13 mouse cellular contexts compared by ENCODE assay signal in the genomic region with DNA sequence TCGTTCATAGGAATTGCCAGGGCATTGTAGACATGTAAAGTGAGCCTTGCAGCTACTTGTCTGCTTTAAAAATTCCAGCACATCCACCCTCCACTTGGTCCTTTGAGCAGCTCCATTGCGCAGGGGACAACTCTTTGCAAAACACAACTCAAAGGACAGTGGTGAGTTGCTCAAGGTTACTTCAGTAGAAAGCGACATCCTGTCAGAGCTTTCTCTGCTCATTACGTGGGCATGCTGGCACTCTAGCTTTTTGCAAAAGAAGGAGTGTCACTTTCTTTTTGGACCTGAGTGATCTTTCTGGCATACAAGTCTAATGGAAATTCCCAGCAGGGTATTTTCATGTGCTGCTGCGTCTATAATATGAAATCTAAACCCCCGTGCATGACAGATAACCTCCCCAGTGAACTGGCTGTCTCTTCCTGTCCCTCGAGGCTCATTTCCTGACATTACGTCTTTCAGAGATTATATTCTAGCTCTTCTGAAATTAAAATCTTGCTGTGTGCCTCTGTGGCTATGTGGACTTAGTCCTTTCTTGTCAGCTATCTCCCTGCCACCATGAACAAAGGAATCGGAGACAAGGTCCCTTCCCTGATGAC.
DNase-seq lines count a peak whose midpoint lies in the region; ATAC-seq lines count a peak whose summit lies in the region.
"Had no signal": no experiment of that assay in that cellular context is flagged by ENCODE, and none has a peak within 500 bp of the region (broad histone marks: within the 10 kb centered on the region; RNA-seq: fewer than 3 reads in every experiment).

No protein-coding gene starts in this region.

- H3K9me3 ChIP-seq in forebrain, embryonic 14.5 days (replicated peaks; ENCODE audit: control insufficient read depth, low read length) = no peaks in the 10 kb centered on the region
- H3K9me3 ChIP-seq in forebrain, embryonic 15.5 days = no peaks in the 10 kb centered on the region
- H3K9me3 ChIP-seq in midbrain, embryonic 14.5 days (ENCODE audit: control insufficient read depth, low read length) = no peaks in the 10 kb centered on the region
- H3K9me3 ChIP-seq in midbrain, embryonic 10.5 days (replicated peaks) = no peaks in the 10 kb centered on the region
- H3K9me3 ChIP-seq in hindbrain, embryonic 14.5 days (ENCODE audit: control insufficient read depth, low read length) = no peaks in the 10 kb centered on the region
- no peaks in the 10 kb centered on the region for H3K9me3 ChIP-seq in intestine, embryonic 15.5 days
- H3K9me3 ChIP-seq: embryonic facial prominence, embryonic 12.5 days; limb, embryonic 13.5 days; stomach, embryonic 15.5 days had no signal

- no peaks in the 10 kb centered on the region for H3K27me3 ChIP-seq in forebrain, embryonic 14.5 days (replicated peaks; ENCODE audit: control insufficient read depth, insufficient read depth, low read length)
- H3K27me3 ChIP-seq in forebrain, embryonic 15.5 days = no peaks in the 10 kb centered on the region
- no peaks in the 10 kb centered on the region for H3K27me3 ChIP-seq in midbrain, embryonic 14.5 days (ENCODE audit: control insufficient read depth, insufficient read depth, low read length)
- H3K27me3 ChIP-seq in midbrain, embryonic 10.5 days (ENCODE audit: low read depth, poor library complexity, severe bottlenecking) = no peaks in the 10 kb centered on the region
- no peaks in the 10 kb centered on the region for H3K27me3 ChIP-seq in hindbrain, embryonic 14.5 days (ENCODE audit: control insufficient read depth, insufficient read depth, low read length)
- no peaks in the 10 kb centered on the region for H3K27me3 ChIP-seq in intestine, embryonic 15.5 days (replicated peaks)
- H3K27me3 ChIP-seq: embryonic facial prominence, embryonic 12.5 days; limb, embryonic 13.5 days; stomach, embryonic 15.5 days had no signal

- no peaks in the 10 kb centered on the region for H3K36me3 ChIP-seq in forebrain, embryonic 14.5 days (ENCODE audit: control insufficient read depth, insufficient read depth, low read length)
- no peaks in the 10 kb centered on the region for H3K36me3 ChIP-seq in forebrain, embryonic 15.5 days
- no peaks in the 10 kb centered on the region for H3K36me3 ChIP-seq in midbrain, embryonic 14.5 days (ENCODE audit: control insufficient read depth, insufficient read depth, low read length)
- no peaks in the 10 kb centered on the region for H3K36me3 ChIP-seq in midbrain, embryonic 10.5 days
- H3K36me3 ChIP-seq in hindbrain, embryonic 14.5 days (replicated peaks; ENCODE audit: control insufficient read depth, insufficient read depth) = peaks cover 1% of the 10 kb centered on the region; the same call in 1 of the 2 replicates
- no peaks in the 10 kb centered on the region for H3K36me3 ChIP-seq in intestine, embryonic 15.5 days
- H3K36me3 ChIP-seq: embryonic facial prominence, embryonic 12.5 days; stomach, embryonic 15.5 days had no signal

- no peak overlapping the region for H3K27ac ChIP-seq in forebrain, embryonic 14.5 days (ENCODE audit: low read depth, low read length)
- H3K27ac ChIP-seq in forebrain, embryonic 15.5 days (replicated peaks) = no peak overlapping the region
- H3K27ac ChIP-seq in midbrain, embryonic 14.5 days (replicated peaks; ENCODE audit: low read depth, low read length) = no peak overlapping the region
- no peak overlapping the region for H3K27ac ChIP-seq in midbrain, embryonic 10.5 days (replicated peaks)
- no peak overlapping the region for H3K27ac ChIP-seq in hindbrain, embryonic 14.5 days
- no peak overlapping the region for H3K27ac ChIP-seq in intestine, embryonic 15.5 days
- H3K27ac ChIP-seq: embryonic facial prominence, embryonic 12.5 days; stomach, embryonic 15.5 days had no signal

- H3K4me2 ChIP-seq in forebrain, embryonic 14.5 days (ENCODE audit: low read length) = no peak overlapping the region
- no peak overlapping the region for H3K4me2 ChIP-seq in forebrain, embryonic 15.5 days (replicated peaks)
- no peak overlapping the region for H3K4me2 ChIP-seq in midbrain, embryonic 14.5 days (ENCODE audit: low read length)
- no peak overlapping the region for H3K4me2 ChIP-seq in hindbrain, embryonic 14.5 days (replicated peaks)
- H3K4me2 ChIP-seq in intestine, embryonic 15.5 days (replicated peaks) = no peak overlapping the region
- H3K4me2 ChIP-seq: embryonic facial prominence, embryonic 12.5 days; limb, embryonic 13.5 days; stomach, embryonic 15.5 days had no signal

- ATAC-seq in forebrain, embryonic 14.5 days = no peak
- no peak for ATAC-seq in forebrain, embryonic 15.5 days (replicated peaks)
- ATAC-seq in midbrain, embryonic 14.5 days (ENCODE audit: low FRiP score, low TSS enrichment) = 0 out of 2 replicates have a peak, but pooled peaks have one; percentile 8
- 0 out of 2 replicates have a peak, but pooled peaks have one; percentile 22 for ATAC-seq in hindbrain, embryonic 14.5 days (ENCODE audit: low FRiP score)
- no peak for ATAC-seq in intestine, embryonic 15.5 days

- DNase-seq in forebrain, embryonic 14.5 days (ENCODE audit: low spot score) = peak; percentile 5
- peak; percentile 38 for DNase-seq in midbrain, embryonic 14.5 days
- no peak for DNase-seq in midbrain, embryonic 10.5 days (ENCODE audit: low spot score)
- DNase-seq in hindbrain, embryonic 14.5 days (ENCODE audit: low spot score) = no peak
- no peak for DNase-seq in cerebellum, adult 9-10 months
- DNase-seq: cerebellum, postnatal 14 days; gastrocnemius, postnatal 14 days; kidney, adult 2 months had no signal

- no peaks in the 10 kb centered on the region for H3K4me1 ChIP-seq in forebrain, embryonic 14.5 days (ENCODE audit: control insufficient read depth, insufficient read depth, low read length)
- no peaks in the 10 kb centered on the region for H3K4me1 ChIP-seq in forebrain, embryonic 15.5 days
- no peaks in the 10 kb centered on the region for H3K4me1 ChIP-seq in midbrain, embryonic 14.5 days (ENCODE audit: control insufficient read depth, insufficient read depth, low read length)
- peaks cover 13% of the 10 kb centered on the region for H3K4me1 ChIP-seq in midbrain, embryonic 10.5 days
- peaks cover 12% of the 10 kb centered on the region; the same call in 1 of the 2 replicates for H3K4me1 ChIP-seq in hindbrain, embryonic 14.5 days (replicated peaks; ENCODE audit: control insufficient read depth, insufficient read depth, low read length)
- H3K4me1 ChIP-seq in intestine, embryonic 15.5 days (replicated peaks) = no peaks in the 10 kb centered on the region
- H3K4me1 ChIP-seq: embryonic facial prominence, embryonic 12.5 days; stomach, embryonic 15.5 days had no signal

- H3K9ac ChIP-seq in forebrain, embryonic 14.5 days (ENCODE audit: low read length) = no peak overlapping the region
- no peak overlapping the region for H3K9ac ChIP-seq in forebrain, embryonic 15.5 days (replicated peaks)
- H3K9ac ChIP-seq in midbrain, embryonic 14.5 days (replicated peaks; ENCODE audit: low read length) = no peak overlapping the region
- no peak overlapping the region for H3K9ac ChIP-seq in hindbrain, embryonic 14.5 days
- no peak overlapping the region for H3K9ac ChIP-seq in intestine, embryonic 15.5 days
- H3K9ac ChIP-seq: embryonic facial prominence, embryonic 12.5 days; limb, embryonic 13.5 days; stomach, embryonic 15.5 days had no signal

- 81% methylated on average over 9 of the region's 9 CpGs for WGBS in forebrain, embryonic 14.5 days
- WGBS in forebrain, embryonic 15.5 days = 78% methylated on average over 9 of the region's 9 CpGs
- WGBS in midbrain, embryonic 14.5 days = 54% methylated on average over 9 of the region's 9 CpGs
- 79% methylated on average over 9 of the region's 9 CpGs for WGBS in midbrain, embryonic 10.5 days
- 47% methylated on average over 9 of the region's 9 CpGs for WGBS in hindbrain, embryonic 14.5 days
- WGBS in intestine, embryonic 15.5 days = 78% methylated on average over 9 of the region's 9 CpGs

- H3K4me3 ChIP-seq in forebrain, embryonic 14.5 days (ENCODE audit: low read depth, low read length) = no peak overlapping the region
- H3K4me3 ChIP-seq in forebrain, embryonic 15.5 days = no peak overlapping the region
- H3K4me3 ChIP-seq in midbrain, embryonic 14.5 days (replicated peaks; ENCODE audit: low read depth, low read length) = no peak overlapping the region
- no peak overlapping the region for H3K4me3 ChIP-seq in midbrain, embryonic 10.5 days
- no peak overlapping the region for H3K4me3 ChIP-seq in hindbrain, embryonic 14.5 days (replicated peaks; ENCODE audit: low read length)
- H3K4me3 ChIP-seq in intestine, embryonic 15.5 days (replicated peaks) = no peak overlapping the region
- H3K4me3 ChIP-seq: embryonic facial prominence, embryonic 12.5 days; limb, embryonic 13.5 days; stomach, embryonic 15.5 days had no signal

Comparison
In these comparisons a context has a peak if more than half of its experiments do, and no peak if none do; other contexts are left out.
1. DNase-seq: peak in forebrain, embryonic 14.5 days (single experiment) and midbrain, embryonic 14.5 days (single experiment); none in midbrain, embryonic 10.5 days (single experiment), hindbrain, embryonic 14.5 days (single experiment) and cerebellum, adult 9-10 months (single experiment).
2. ATAC-seq: peak in midbrain, embryonic 14.5 days (single experiment) and hindbrain, embryonic 14.5 days (single experiment); none in forebrain, embryonic 14.5 days (single experiment), forebrain, embryonic 15.5 days (single experiment) and intestine, embryonic 15.5 days (single experiment).